Comparison of ENCODE assay signal across 8 mouse cellular contexts in the genomic region with DNA sequence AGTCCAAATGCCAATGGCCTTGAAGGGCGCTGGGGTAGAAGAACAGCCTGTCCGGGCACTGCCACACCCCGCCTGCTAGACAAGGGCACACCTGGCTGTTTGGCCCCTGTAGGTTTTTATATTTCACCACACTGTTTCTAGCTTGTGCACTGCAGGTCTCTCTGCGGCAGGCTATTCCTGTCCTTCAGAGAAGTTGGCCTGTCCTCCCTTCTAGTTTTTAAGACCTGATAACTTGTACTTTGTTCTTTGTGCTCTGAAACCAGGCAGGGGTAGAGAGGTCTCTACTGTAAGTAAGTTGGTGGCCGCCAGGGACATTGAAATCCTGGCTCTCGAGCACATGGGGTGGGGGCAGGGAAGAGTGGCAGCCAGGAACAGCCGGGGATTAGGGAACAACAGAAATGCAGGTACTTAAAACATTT. TPM values are rescaled to one million over a fixed set of nuclear protein-coding genes. Genes with fewer than 3 reads are reported as not detected.
A peak's percentile ranks its signal among the peaks of the same experiment; 100 is the strongest.
DNase-seq lines count a peak whose midpoint lies in the region; ATAC-seq lines count a peak whose summit lies in the region.

No protein-coding gene starts in this region.

- peak overlapping the region; percentile 47 for H3K4me3 ChIP-seq in forebrain, embryonic 10.5 days
- no peak overlapping the region for H3K4me3 ChIP-seq in intestine, embryonic 16.5 days (ENCODE audit: low read length)
- H3K4me3 ChIP-seq in lung, embryonic 16.5 days (ENCODE audit: low read length): no peak overlapping the region; the same call in 1 of the 2 replicates
- peak overlapping the region; percentile 2; the same call in 1 of the 2 replicates for H3K4me3 ChIP-seq in stomach, embryonic 14.5 days (ENCODE audit: low read depth, low read length)

- H3K27ac ChIP-seq in forebrain, embryonic 10.5 days: peak overlapping the region; percentile 86
- peak overlapping the region; percentile 84 for H3K27ac ChIP-seq in intestine, embryonic 16.5 days (ENCODE audit: low read length)
- H3K27ac ChIP-seq in lung, embryonic 16.5 days (ENCODE audit: low read length): peak overlapping the region; percentile 89
- peak overlapping the region; percentile 44; the same call in 1 of the 2 replicates for H3K27ac ChIP-seq in stomach, embryonic 14.5 days (ENCODE audit: low read length)

- peak overlapping the region; percentile 41 for H3K4me2 ChIP-seq in intestine, embryonic 16.5 days (ENCODE audit: low read depth, low read length)
- H3K4me2 ChIP-seq in lung, embryonic 16.5 days (ENCODE audit: low read depth, low read length): peak overlapping the region; percentile 43
- peak overlapping the region; percentile 24; the same call in 1 of the 2 replicates for H3K4me2 ChIP-seq in stomach, embryonic 14.5 days (replicated peaks; ENCODE audit: low read depth, low read length)

- 23% methylated on average over 7 of the region's 7 CpGs for WGBS in forebrain, embryonic 10.5 days
- 27% methylated on average over 7 of the region's 7 CpGs for WGBS in intestine, embryonic 16.5 days
- 30% methylated on average over 7 of the region's 7 CpGs for WGBS in lung, embryonic 16.5 days
- 35% methylated on average over 7 of the region's 7 CpGs for WGBS in stomach, embryonic 14.5 days

- H3K36me3 ChIP-seq in forebrain, embryonic 10.5 days (replicated peaks): no peaks in the 10 kb centered on the region
- no peaks in the 10 kb centered on the region for H3K36me3 ChIP-seq in intestine, embryonic 16.5 days (ENCODE audit: control insufficient read depth, insufficient read depth, low read length)
- H3K36me3 ChIP-seq in lung, embryonic 16.5 days (ENCODE audit: control insufficient read depth, insufficient read depth, low read length): no peaks in the 10 kb centered on the region
- no peaks in the 10 kb centered on the region for H3K36me3 ChIP-seq in stomach, embryonic 14.5 days (ENCODE audit: control insufficient read depth, insufficient read depth, low read length)

- peaks cover 31% of the 10 kb centered on the region for H3K4me1 ChIP-seq in forebrain, embryonic 10.5 days
- peaks cover 13% of the 10 kb centered on the region for H3K4me1 ChIP-seq in intestine, embryonic 16.5 days (ENCODE audit: control insufficient read depth, insufficient read depth, low read length)
- peaks cover 22% of the 10 kb centered on the region for H3K4me1 ChIP-seq in lung, embryonic 16.5 days (replicated peaks; ENCODE audit: control insufficient read depth, insufficient read depth, low read length)
- 0 out of 2 replicates have a peak, but pooled peaks cover 9% of the 10 kb centered on the region for H3K4me1 ChIP-seq in stomach, embryonic 14.5 days (ENCODE audit: control insufficient read depth, insufficient read depth, low read length)

- peaks cover 3% of the 10 kb centered on the region; the same call in 1 of the 2 replicates for H3K9me3 ChIP-seq in forebrain, embryonic 10.5 days
- no peaks in the 10 kb centered on the region for H3K9me3 ChIP-seq in intestine, embryonic 16.5 days (ENCODE audit: control insufficient read depth, low read length)
- no peaks in the 10 kb centered on the region for H3K9me3 ChIP-seq in lung, embryonic 16.5 days (ENCODE audit: control insufficient read depth, low read length)
- H3K9me3 ChIP-seq in stomach, embryonic 14.5 days (ENCODE audit: control insufficient read depth, low read depth, low read length): no peaks in the 10 kb centered on the region

- H3K9ac ChIP-seq in intestine, embryonic 16.5 days (ENCODE audit: low read depth, low read length): peak overlapping the region; percentile 20; the same call in 1 of the 2 replicates
- peak overlapping the region; percentile 50 for H3K9ac ChIP-seq in lung, embryonic 16.5 days (ENCODE audit: low read length)
- H3K9ac ChIP-seq in stomach, embryonic 14.5 days (replicated peaks; ENCODE audit: low read depth, low read length): no peak overlapping the region

- ATAC-seq in intestine, embryonic 16.5 days: peak; percentile 77
- ATAC-seq in lung, embryonic 16.5 days (ENCODE audit: low read depth): peak; percentile 68
- no peak for ATAC-seq in stomach, embryonic 14.5 days (ENCODE audit: insufficient number of reproducible peaks, insufficient read depth, low FRiP score, low read depth)

- no peaks in the 10 kb centered on the region for H3K27me3 ChIP-seq in forebrain, embryonic 10.5 days (ENCODE audit: poor library complexity, severe bottlenecking)
- no peaks in the 10 kb centered on the region for H3K27me3 ChIP-seq in intestine, embryonic 16.5 days (replicated peaks; ENCODE audit: control insufficient read depth, insufficient read depth, low read length)
- H3K27me3 ChIP-seq in lung, embryonic 16.5 days (ENCODE audit: control insufficient read depth, insufficient read depth, low read depth, low read length): no peaks in the 10 kb centered on the region
- no peaks in the 10 kb centered on the region for H3K27me3 ChIP-seq in stomach, embryonic 14.5 days (ENCODE audit: control insufficient read depth, insufficient read depth, low read length)

- DNase-seq in thymus, postnatal 0 days (ENCODE audit: low spot score): peak; percentile 41
- DNase-seq in thymus, adult 18-20 months: no peak
- peak; percentile 57 for DNase-seq in forebrain, embryonic 10.5 days (ENCODE audit: extremely low spot score, low spot score)
- DNase-seq in urinary bladder, postnatal 25 days (ENCODE audit: low spot score): no peak
- DNase-seq in cerebellum, adult 18-20 months: no peak

RNA-seq across cellular contexts. Expression of a gene that starts 44.8 kb away (rescaled TPM):
- 5.8 and 6.9 TPM in 2 replicates for polyA plus RNA-seq in thymus, postnatal 0 days (2015; fragmentation: Nextera tagmentation; extraction: Ambion mirVana)
- polyA plus RNA-seq in forebrain, embryonic 10.5 days (2016; fragmentation: Nextera tagmentation; extraction: Ambion mirVana): 3.4 and 4.1 TPM in 2 replicates
- polyA plus RNA-seq in intestine, embryonic 16.5 days (2015; fragmentation: Nextera tagmentation; extraction: Ambion mirVana): 2.4 and 2.9 TPM in 2 replicates
- 5.2 and 6.1 TPM in 2 replicates for polyA plus RNA-seq in lung, embryonic 16.5 days (2015; fragmentation: Nextera tagmentation; extraction: Ambion mirVana)
- 4.1 and 4.5 TPM in 2 replicates for polyA plus RNA-seq in stomach, embryonic 14.5 days (2014; fragmentation: Nextera tagmentation; extraction: Ambion mirVana)

Comparison
In these comparisons a context has a peak if more than half of its experiments do, and no peak if none do; other contexts are left out.
1. DNase-seq: peak in thymus, postnatal 0 days (single experiment) and forebrain, embryonic 10.5 days (single experiment); none in thymus, adult 18-20 months (0 of 2), urinary bladder, postnatal 25 days (single experiment) and cerebellum, adult 18-20 months (0 of 2).
2. H3K4me3 ChIP-seq: peak in forebrain, embryonic 10.5 days (single experiment) and stomach, embryonic 14.5 days (single experiment); none in intestine, embryonic 16.5 days (single experiment) and lung, embryonic 16.5 days (single experiment).
3. Peak in every context shown above with its lines, with median percentiles within 50 percentile points of each other: H3K27ac ChIP-seq and H3K4me2 ChIP-seq.